Mouse (Mus musculus) liver, embryonic 15.5 days (tissue): ENCODE measurements around the gene Parpbp. TPM values are rescaled to one million over a fixed set of nuclear protein-coding genes. Genes with fewer than 3 reads are reported as not detected.

ENCODE experiments used
- ATAC-seq: fragments of 200-750 bp; cut with Nextera tagmentation; 2 replicates; pipeline ENCODE4 v1.8.0; 2017; ENCODE audit warnings: moderate number of reproducible peaks, mild to moderate bottlenecking, moderate library complexity; ENCODE audit not compliant: insufficient read depth
- H3K27ac ChIP-seq: fragments of 300-500 bp; sonication (generic); replicated peaks from 2 replicates; pipeline ENCODE4 v1.5.1; 2015; ENCODE audit warnings: mild to moderate bottlenecking, inconsistent platforms
- H3K27me3 ChIP-seq: fragments of 300-500 bp; sonication (generic); 2 replicates; pipeline ENCODE4 v1.6.1; 2015; ENCODE audit warnings: mild to moderate bottlenecking, inconsistent platforms
- H3K36me3 ChIP-seq: fragments of 300-500 bp; sonication (generic); replicated peaks from 2 replicates; pipeline ENCODE4 v1.6.1; 2015; ENCODE audit warnings: moderate library complexity, mild to moderate bottlenecking, inconsistent platforms
- H3K4me1 ChIP-seq: fragments of 300-500 bp; sonication (generic); replicated peaks from 2 replicates; pipeline ENCODE4 v1.6.1; 2015; ENCODE audit warnings: inconsistent platforms
- H3K4me2 ChIP-seq: fragments of 300-500 bp; sonication (generic); 2 replicates; pipeline ENCODE4 v1.6.1; 2015; ENCODE audit warnings: moderate library complexity, mild to moderate bottlenecking, inconsistent platforms
- H3K4me3 ChIP-seq: fragments of 300-500 bp; sonication (generic); replicated peaks from 2 replicates; pipeline ENCODE4 v1.5.1; 2015; ENCODE audit warnings: mild to moderate bottlenecking, inconsistent platforms
- H3K9ac ChIP-seq: fragments of 300-500 bp; sonication (generic); 2 replicates; pipeline ENCODE4 v1.6.1; 2015; ENCODE audit warnings: moderate library complexity, mild to moderate bottlenecking, inconsistent platforms
- H3K9me3 ChIP-seq: fragments of 300-500 bp; sonication (generic); replicated peaks from 2 replicates; pipeline ENCODE4 v1.6.1; 2016; ENCODE audit warnings: inconsistent platforms
- WGBS: fragments of 180-500 bp; shearing (Covaris S2); methylation state at CpG from one replicate; pipeline ENCODE4 v1.1.7; 2015; ENCODE audit warnings: mixed read lengths; ENCODE audit not compliant: insufficient replicate concordance; 5-methylcytosine and 5-hydroxymethylcytosine counted together
- polyA plus RNA-seq: library from polyadenylated mRNA; unstranded; fragments of >200 nt; fragmentation: Nextera tagmentation; extraction: Ambion mirVana; gene quantifications from 2 replicates; pipeline ENCODE4 v1.2.1, GENCODE M21; 2015

Parpbp gene
- polyA plus RNA-seq, 1 experiment from 2014 or later: 12.8 TPM

DNA sequence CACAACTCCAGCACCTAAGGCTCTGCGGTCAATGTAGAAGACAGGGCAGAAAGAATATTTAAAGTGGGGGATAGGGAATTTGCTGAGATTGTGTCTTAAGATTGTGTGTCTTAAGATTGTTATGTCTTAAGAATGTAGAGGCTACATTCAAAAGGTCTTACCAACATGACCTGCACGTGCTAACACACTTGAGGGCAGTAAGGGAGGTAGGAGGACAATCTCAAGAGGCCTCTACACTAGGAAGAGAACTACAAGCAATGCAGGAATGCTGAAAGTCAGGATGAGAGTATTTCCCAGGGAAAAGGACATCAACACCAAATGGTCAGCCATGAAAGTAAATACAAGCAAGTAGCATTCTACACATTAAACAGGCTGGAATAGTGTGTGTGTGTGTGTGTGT, 40.6 kb downstream of the Parpbp start:
- H3K4me2 ChIP-seq: no peak overlapping the region
- no peak overlapping the region for H3K27ac ChIP-seq
- H3K27me3 ChIP-seq: no peaks in the 10 kb centered on the region
- no peak overlapping the region for H3K4me3 ChIP-seq
- no peaks in the 10 kb centered on the region for H3K4me1 ChIP-seq
- H3K9me3 ChIP-seq: no peaks in the 10 kb centered on the region
- ATAC-seq: no peak
- peaks cover 13% of the 10 kb centered on the region for H3K36me3 ChIP-seq
- 83% methylated on average over 2 of the region's 2 CpGs for WGBS
- H3K9ac ChIP-seq: no peak overlapping the region

DNA sequence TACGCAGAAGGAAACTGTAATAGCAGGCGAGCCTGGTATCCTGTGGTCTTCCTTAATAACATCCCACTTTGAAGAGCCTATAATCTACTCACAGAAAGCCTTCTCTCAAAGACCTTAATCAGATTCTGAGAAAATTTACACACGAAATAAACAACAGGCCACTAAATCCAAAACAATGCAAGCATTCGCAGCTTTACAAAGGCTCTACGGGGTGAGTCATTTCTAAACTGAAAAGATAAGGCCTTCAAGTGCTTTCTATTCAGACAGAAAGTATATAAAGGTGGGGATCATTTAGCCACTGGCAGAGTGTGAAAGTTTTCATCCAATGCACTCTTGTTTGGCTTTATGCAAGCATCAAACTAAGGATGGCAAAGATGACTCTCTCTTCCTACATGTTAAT, 56.0 kb downstream of the Parpbp start, which contains the start of gene Pmch:
Pmch (plus strand) TSS at position 301 of the 400 bp plus-strand sequence.
- no peak within 1 kb of the TSS for H3K4me2 ChIP-seq
- peaks cover 24% of the 10 kb centered on the region for H3K36me3 ChIP-seq
- no peaks in the 10 kb centered on the region for H3K27me3 ChIP-seq
- H3K9me3 ChIP-seq: no peaks in the 10 kb centered on the region
- no peak within 1 kb of the TSS for H3K4me3 ChIP-seq
- no peaks in the 10 kb centered on the region for H3K4me1 ChIP-seq
- no peak for ATAC-seq
- no peak within 1 kb of the TSS for H3K9ac ChIP-seq
- WGBS: 70% methylated on average over 5 of the region's 5 CpGs
- H3K27ac ChIP-seq: no peak within 1 kb of the TSS

DNA sequence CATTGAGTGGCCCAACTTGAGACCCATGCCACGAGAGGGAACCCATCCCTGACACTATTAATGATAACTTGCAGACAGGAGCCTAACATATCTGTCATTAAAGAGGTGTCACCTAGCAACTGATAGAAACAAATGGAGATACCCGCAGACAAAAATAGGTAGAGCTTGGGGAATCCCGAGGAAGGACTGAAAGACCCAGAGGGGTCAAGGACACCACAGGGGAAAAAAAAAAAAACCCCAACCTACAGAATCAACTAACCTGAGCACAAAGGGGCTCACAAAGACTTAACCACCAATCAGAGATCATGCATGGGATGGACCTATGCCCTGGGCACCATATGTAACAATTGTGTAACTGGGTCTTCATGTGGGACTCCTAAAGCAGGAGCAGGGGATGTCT, 79.4 kb downstream of the Parpbp start:
- 63% methylated on average over 3 of the region's 3 CpGs for WGBS

DNA sequence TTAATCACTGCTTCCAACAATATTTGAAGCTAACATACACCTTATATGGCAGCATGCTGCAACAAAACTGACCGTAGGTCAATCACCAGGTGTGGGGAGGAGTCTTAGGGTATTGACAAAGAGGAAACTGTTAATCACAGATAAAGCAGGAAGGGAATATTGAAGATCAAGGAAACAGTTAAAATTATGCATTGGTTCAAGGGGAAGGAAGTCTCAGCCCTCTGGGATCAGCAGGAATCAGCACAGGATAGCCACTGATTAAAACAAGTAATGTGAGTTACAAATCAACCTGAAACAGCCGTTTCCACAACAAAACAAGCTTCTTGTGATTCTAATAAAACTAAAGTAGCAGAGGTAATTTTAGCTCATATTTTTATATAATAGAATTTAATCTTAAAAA, 81.9 kb downstream of the Parpbp start:
- Histone ChIP-seq H3K4me1 (no peaks in the 10 kb centered on the region), H3K9me3 (no peaks in the 10 kb centered on the region), H3K4me2 (no peak overlapping the region), H3K27me3 (no peaks in the 10 kb centered on the region), H3K27ac (no peak overlapping the region), H3K4me3 (no peak overlapping the region), H3K9ac (no peak overlapping the region), H3K36me3 (no peaks in the 10 kb centered on the region)
- WGBS: 32% methylated on average over 2 of the region's 2 CpGs
- no peak for ATAC-seq

More for the DNA sequence above, 79.4 kb downstream of the Parpbp start:
- Histone ChIP-seq H3K27me3 (no peaks in the 10 kb centered on the region), H3K4me1 (no peaks in the 10 kb centered on the region), H3K27ac (no peak overlapping the region), H3K9me3 (no peaks in the 10 kb centered on the region), H3K4me2 (no peak overlapping the region), H3K9ac (no peak overlapping the region), H3K36me3 (no peaks in the 10 kb centered on the region), H3K4me3 (no peak overlapping the region)
- no peak for ATAC-seq

DNA sequence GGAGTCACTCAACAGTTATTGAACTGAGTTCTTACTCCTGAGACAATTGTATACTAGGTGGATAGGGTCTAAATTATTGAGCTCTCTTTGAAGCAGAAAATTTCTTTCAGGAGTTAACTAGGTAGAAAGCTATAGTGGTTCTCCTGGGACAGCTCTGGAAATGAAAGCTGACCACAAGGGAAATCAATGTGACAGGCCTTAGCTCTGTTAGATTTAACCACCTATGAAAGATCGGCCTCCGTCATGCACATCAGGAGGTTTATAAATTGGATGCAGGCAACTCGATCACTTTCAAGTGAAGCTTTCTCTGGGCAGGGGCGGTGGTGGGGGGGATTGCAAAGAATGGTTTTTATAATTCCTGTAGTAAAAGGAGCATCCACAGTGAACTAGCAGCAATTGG, 83.3 kb downstream of the Parpbp start:
- Histone ChIP-seq H3K9ac (no peak overlapping the region), H3K4me2 (no peak overlapping the region), H3K4me1 (no peaks in the 10 kb centered on the region), H3K4me3 (no peak overlapping the region), H3K36me3 (no peaks in the 10 kb centered on the region), H3K9me3 (no peaks in the 10 kb centered on the region), H3K27me3 (no peaks in the 10 kb centered on the region), H3K27ac (no peak overlapping the region)
- ATAC-seq: no peak
- 69% methylated on average over 4 of the region's 4 CpGs for WGBS

DNA sequence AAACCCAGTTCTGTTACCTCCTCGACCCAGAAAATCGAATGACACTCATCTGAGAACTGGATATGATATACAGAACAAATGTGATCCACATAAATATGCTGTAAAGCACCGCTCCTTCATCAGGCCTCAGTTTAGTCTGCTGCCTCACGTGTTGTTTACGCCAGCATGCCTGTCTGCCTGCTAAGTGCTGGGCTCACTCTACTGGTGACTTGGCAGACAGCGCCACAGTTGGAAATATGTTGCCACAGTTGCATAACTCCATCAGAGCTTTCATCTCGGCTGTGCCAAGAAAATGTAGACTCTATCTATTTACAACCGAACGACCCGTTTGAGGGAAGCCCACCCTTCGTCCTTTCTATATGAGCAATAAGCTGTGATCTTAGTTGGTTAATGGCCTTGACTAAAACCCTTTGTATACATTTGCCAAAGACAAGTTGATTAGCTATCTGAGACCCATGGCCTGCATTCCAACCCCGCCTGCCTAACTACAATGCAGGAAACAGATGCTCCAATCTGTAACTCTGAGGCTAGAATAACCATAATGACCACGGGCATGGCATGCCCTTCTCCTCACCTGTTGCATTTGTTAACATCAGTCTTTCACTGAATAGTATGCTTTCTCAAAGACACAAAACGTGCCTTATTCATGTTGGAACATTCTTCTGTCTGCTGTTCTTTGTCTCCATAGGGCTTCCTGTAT, 89.6 kb downstream of the Parpbp start:
- Histone ChIP-seq H3K4me2 (no peak overlapping the region), H3K4me3 (no peak overlapping the region), H3K4me1 (no peaks in the 10 kb centered on the region), H3K9ac (no peak overlapping the region), H3K9me3 (no peaks in the 10 kb centered on the region), H3K27ac (no peak overlapping the region), H3K27me3 (no peaks in the 10 kb centered on the region), H3K36me3 (no peaks in the 10 kb centered on the region)
- 58% methylated on average over 14 of the region's 14 CpGs for WGBS
- no peak for ATAC-seq

DNA sequence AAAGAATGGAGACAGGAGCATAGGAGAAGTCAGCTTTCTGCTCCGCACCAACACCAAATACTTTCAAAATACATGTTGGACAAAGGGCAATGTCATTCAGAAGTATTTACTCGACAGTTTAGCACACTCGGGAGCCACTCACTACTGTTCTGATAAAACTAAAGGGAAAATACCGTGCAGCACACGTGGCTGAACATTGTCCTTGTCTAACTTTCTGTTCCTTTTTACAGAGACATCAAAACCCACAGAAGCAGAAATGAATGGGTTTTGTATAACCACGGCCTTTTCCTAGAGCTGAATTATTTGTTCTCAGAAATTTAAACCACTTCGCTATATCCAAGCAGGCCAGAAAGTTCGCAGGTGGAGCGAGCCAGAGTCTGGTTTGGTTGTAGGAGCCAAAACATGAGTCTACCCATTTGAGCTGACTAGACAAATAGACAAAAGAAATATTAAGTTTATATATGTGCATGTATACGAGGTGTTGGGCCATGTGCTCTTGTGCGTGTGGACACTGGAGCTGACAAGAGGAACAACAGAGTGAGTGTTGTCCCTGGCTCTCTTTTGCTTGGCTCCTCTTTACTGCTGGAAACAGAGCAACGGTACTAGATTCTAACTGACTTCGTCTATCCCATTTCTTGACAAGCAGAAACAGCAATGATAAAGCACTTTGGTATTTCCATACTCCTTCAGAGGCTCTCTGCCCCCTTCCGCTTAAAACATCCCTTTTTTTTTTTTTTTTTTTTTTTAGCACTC, 92.3 kb downstream of the Parpbp start:
- no peak for ATAC-seq
- 42% methylated on average over 14 of the region's 14 CpGs for WGBS
- H3K4me3 ChIP-seq: no peak overlapping the region

DNA sequence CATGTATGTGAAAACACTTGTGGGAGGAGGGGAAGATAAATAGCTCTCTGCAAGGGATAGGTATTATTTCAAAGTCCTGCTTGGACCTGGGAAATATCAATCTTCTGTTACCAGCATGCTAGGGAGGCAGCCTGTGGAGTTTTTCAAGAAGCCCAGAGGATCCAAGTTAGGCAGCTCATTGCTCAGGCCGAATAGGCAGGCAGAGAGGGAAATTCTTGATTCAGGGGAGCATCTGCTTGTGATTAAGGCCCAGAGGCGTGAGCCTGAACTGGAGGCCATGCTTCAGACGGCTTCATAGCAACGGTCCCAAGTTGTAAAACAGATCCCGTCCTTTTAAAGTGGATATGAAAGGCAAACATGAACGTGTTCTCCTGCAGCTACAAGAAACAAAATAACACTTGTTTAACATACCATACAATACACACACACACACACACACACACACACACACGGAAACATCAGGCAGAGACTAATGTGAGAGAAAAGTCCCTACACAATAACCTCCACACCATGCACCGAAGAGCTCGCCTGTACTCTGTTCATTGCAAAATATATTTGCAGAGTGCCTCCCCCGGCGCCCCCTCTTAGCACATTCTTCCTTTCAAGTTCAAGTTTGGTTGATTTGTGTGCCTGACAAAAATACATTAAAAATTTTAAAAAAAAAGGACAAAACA, 100.5 kb downstream of the Parpbp start:
- Histone ChIP-seq H3K27ac (no peak overlapping the region), H3K4me3 (no peak overlapping the region), H3K36me3 (no peaks in the 10 kb centered on the region), H3K9ac (no peak overlapping the region), H3K4me1 (no peaks in the 10 kb centered on the region), H3K4me2 (no peak overlapping the region), H3K27me3 (no peaks in the 10 kb centered on the region), H3K9me3 (no peaks in the 10 kb centered on the region)
- ATAC-seq: no peak
- 60% methylated on average over 11 of the region's 11 CpGs for WGBS

More for the DNA sequence above, 92.3 kb downstream of the Parpbp start:
- no peaks in the 10 kb centered on the region for H3K36me3 ChIP-seq
- H3K9ac ChIP-seq: no peak overlapping the region
- no peaks in the 10 kb centered on the region for H3K27me3 ChIP-seq
- H3K4me1 ChIP-seq: no peaks in the 10 kb centered on the region
- no peaks in the 10 kb centered on the region for H3K9me3 ChIP-seq
- H3K4me2 ChIP-seq: no peak overlapping the region
- H3K27ac ChIP-seq: no peak overlapping the region

DNA sequence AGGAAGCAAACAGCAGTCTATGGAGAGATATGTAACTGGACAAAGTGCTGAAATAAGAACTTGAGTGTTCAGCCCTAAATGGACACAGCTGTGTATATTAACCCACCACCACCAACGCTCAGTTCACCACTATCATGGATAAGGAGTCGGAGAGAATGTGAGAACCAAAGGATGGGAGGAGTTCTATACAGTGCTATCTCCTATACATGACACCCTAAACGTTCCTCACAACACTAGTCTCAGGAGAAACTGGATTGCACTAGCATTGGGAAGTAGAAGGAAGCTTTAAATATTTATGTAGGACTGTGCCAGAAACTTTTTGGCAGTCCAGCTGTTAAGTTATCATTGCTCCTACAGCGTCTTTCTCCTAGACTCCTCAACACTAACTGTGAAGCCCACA, 102.4 kb downstream of the Parpbp start:
- 69% methylated on average over 4 of the region's 4 CpGs for WGBS
- no peak overlapping the region for H3K27ac ChIP-seq
- H3K4me1 ChIP-seq: no peaks in the 10 kb centered on the region
- H3K9ac ChIP-seq: no peak overlapping the region
- H3K36me3 ChIP-seq: no peaks in the 10 kb centered on the region
- H3K4me2 ChIP-seq: no peak overlapping the region
- no peak overlapping the region for H3K4me3 ChIP-seq
- ATAC-seq: no peak
- H3K9me3 ChIP-seq: no peaks in the 10 kb centered on the region
- H3K27me3 ChIP-seq: no peaks in the 10 kb centered on the region
